Mouse (Mus musculus) CH12.LX (cell line): Measurements from ENCODE around the gene Cwf19l1. TPM values are rescaled to one million over a fixed set of nuclear protein-coding genes. Genes with fewer than 3 reads are reported as not detected.

Source experiments
- DNase-seq: peaks from one replicate; pipeline ENCODE4 v3.0.0-alpha.2; 2013; ENCODE audit errors: extremely low read depth
- H3K27ac ChIP-seq: 2 replicates; pipeline ENCODE4 v1.5.1; 2012; ENCODE audit warnings: low read depth, mild to moderate bottlenecking, control low read depth, moderate library complexity; ENCODE audit not compliant: insufficient read depth
- H3K27me3 ChIP-seq: replicated peaks from 2 replicates; pipeline ENCODE3; 2012; ENCODE audit warnings: inconsistent platforms
- H3K36me3 ChIP-seq, 2 experiments: replicated peaks in 1 of 2; 2 replicates each; pipeline versions ENCODE3 to v1.6.1; 2012; ENCODE audit warnings: inconsistent platforms in 1 of 2, low read length in 1 of 2, mild to moderate bottlenecking in 1 of 2, mixed read lengths in 1 of 2, moderate library complexity in 1 of 2; ENCODE audit not compliant: control insufficient read depth in 1 of 2, insufficient read depth in 1 of 2
- H3K4me1 ChIP-seq, 2 experiments: 2 replicates each; pipeline ENCODE4 v1.6.1; 2012; ENCODE audit warnings: inconsistent platforms in 1 of 2, moderate library complexity in 1 of 2; ENCODE audit not compliant: insufficient read depth in 2 of 2, control insufficient read depth in 1 of 2
- H3K4me2 ChIP-seq: 2 replicates; pipeline ENCODE4 v1.6.1; 2012; ENCODE audit warnings: low read depth, mild to moderate bottlenecking, control low read depth; ENCODE audit not compliant: poor library complexity, insufficient read depth, severe bottlenecking
- H3K4me3 ChIP-seq, 3 experiments: fragments of 150-350 bp in 1 of 3; sonication (generic) in 1 of 3; replicated peaks in 1 of 3; 2 replicates each; pipeline versions ENCODE3 to v1.5.1; 2011 to 2012; ENCODE audit warnings: low read depth in 2 of 3, low read length in 2 of 3, mild to moderate bottlenecking in 2 of 3, moderate library complexity in 2 of 3, control low read depth in 1 of 3, improper control_type of control experiment in 1 of 3, inconsistent platforms in 1 of 3, mixed read lengths in 1 of 3; ENCODE audit not compliant: poor library complexity in 1 of 3
- H3K79me2 ChIP-seq: replicated peaks from 2 replicates; pipeline ENCODE4 v1.6.1; 2012; ENCODE audit warnings: mild to moderate bottlenecking, moderate library complexity; ENCODE audit not compliant: control insufficient read depth, poor library complexity, insufficient read depth, severe bottlenecking; ENCODE audit errors: extremely low read depth
- H3K9ac ChIP-seq: 2 replicates; pipeline ENCODE4 v1.6.1; 2012; ENCODE audit warnings: low read depth, mild to moderate bottlenecking, control low read depth, moderate library complexity; ENCODE audit not compliant: insufficient read depth
- H3K9me3 ChIP-seq: replicated peaks from 2 replicates; pipeline ENCODE3; 2012; ENCODE audit warnings: low read length, inconsistent platforms, mixed read lengths
- ETS1 ChIP-seq: conservative IDR thresholded peaks from 2 replicates; pipeline ENCODE4 v1.6.1; 2012; ENCODE audit warnings: low read depth, mild to moderate bottlenecking, inconsistent platforms, low read length, improper control_type of control experiment, moderate library complexity
- GABPA ChIP-seq: IDR thresholded peaks from 2 replicates; pipeline ENCODE4 v1.6.1; 2012; ENCODE audit warnings: low read depth, low read length, improper control_type of control experiment, inconsistent platforms; ENCODE audit not compliant: insufficient replicate concordance
- HCFC1 ChIP-seq: IDR thresholded peaks from 2 replicates; pipeline ENCODE4 v1.6.1; 2012; ENCODE audit warnings: low read depth, mild to moderate bottlenecking, inconsistent platforms, low read length, improper control_type of control experiment
- JUN ChIP-seq: IDR thresholded peaks from 2 replicates; pipeline ENCODE4 v1.6.1; 2011; ENCODE audit warnings: low read depth, mild to moderate bottlenecking, low read length, improper control_type of control experiment, moderate library complexity; ENCODE audit not compliant: insufficient read depth
- JUND ChIP-seq: conservative IDR thresholded peaks from 2 replicates; pipeline ENCODE4 v1.6.1; 2011; ENCODE audit warnings: low read depth, low read length, improper control_type of control experiment
- KAT2A ChIP-seq: IDR thresholded peaks from 2 replicates; pipeline ENCODE4 v1.6.1; 2012; ENCODE audit warnings: low read length, improper control_type of control experiment, inconsistent platforms; ENCODE audit not compliant: insufficient replicate concordance
- MYC ChIP-seq: IDR thresholded peaks from 2 replicates; pipeline ENCODE4 v1.6.1; 2011; ENCODE audit warnings: low read depth, mild to moderate bottlenecking, improper control_type of control experiment, low read length
- NELFE ChIP-seq: IDR thresholded peaks from 2 replicates; pipeline ENCODE4 v1.6.1; 2011; ENCODE audit warnings: low read depth, low read length, improper control_type of control experiment
- POLR2AphosphoS2 ChIP-seq: IDR thresholded peaks from 2 replicates; pipeline ENCODE4 v1.6.1; 2011; ENCODE audit warnings: low read depth, low read length, improper control_type of control experiment
- SIN3A ChIP-seq: IDR thresholded peaks from 2 replicates; pipeline ENCODE4 v1.6.1; 2012; ENCODE audit warnings: low read length, improper control_type of control experiment, inconsistent platforms
- SMC3 ChIP-seq: IDR thresholded peaks from 2 replicates; pipeline ENCODE4 v1.6.1; 2011; ENCODE audit warnings: low read depth, low read length, improper control_type of control experiment
- TBP ChIP-seq: conservative IDR thresholded peaks from 2 replicates; pipeline ENCODE4 v1.6.1; 2011; ENCODE audit warnings: low read depth, low read length, improper control_type of control experiment
- ZKSCAN1 ChIP-seq: IDR thresholded peaks from 2 replicates; pipeline ENCODE4 v1.6.1; 2012; ENCODE audit warnings: low read depth, inconsistent platforms, low read length, improper control_type of control experiment, borderline replicate concordance
- ZNF384 ChIP-seq: IDR thresholded peaks from 2 replicates; pipeline ENCODE4 v1.6.1; 2012; ENCODE audit warnings: low read depth, low read length, improper control_type of control experiment, inconsistent platforms
- dilution Hi-C: fragments of 300-500 bp; cut with MboI; formaldehyde crosslinking; loops from 2 replicates; pipeline ENCODE4 v1.14.3; 2020; ENCODE audit warnings: low sequenced_read_pairs; ENCODE audit not compliant: extremely low pct_unique_long_range_greater_than_20kb, extremely low pct_ligation_motif_present
- in situ Hi-C: fragments of 300-500 bp; cut with MboI; formaldehyde crosslinking; loops from 3 replicates; pipeline ENCODE4 v1.14.3; 2019; ENCODE audit warnings: low sequenced_read_pairs, low pct_ligation_motif_present, low pct_unique_long_range_greater_than_20kb, mixed read lengths
- polyA plus RNA-seq: library from polyadenylated mRNA; unstranded; fragments of >175 nt; gene quantifications from 2 replicates; pipeline ENCODE4 v1.2.1, GENCODE M21; 2012; ENCODE audit warnings: low read depth; ENCODE audit not compliant: insufficient read length
- total RNA-seq, 2 experiments: library from RNA; depleted of rRNA; stranded (reverse); fragments of 300-350 nt in 1 of 2; fragments of >200 nt in 1 of 2; gene quantifications; 2 replicates each; pipeline ENCODE4 v1.2.3; 2012 to 2014

Cwf19l1 gene
- total and polyA plus RNA-seq, 3 experiments = 11.0 to 45.9 (median 30.4) TPM

DNA sequence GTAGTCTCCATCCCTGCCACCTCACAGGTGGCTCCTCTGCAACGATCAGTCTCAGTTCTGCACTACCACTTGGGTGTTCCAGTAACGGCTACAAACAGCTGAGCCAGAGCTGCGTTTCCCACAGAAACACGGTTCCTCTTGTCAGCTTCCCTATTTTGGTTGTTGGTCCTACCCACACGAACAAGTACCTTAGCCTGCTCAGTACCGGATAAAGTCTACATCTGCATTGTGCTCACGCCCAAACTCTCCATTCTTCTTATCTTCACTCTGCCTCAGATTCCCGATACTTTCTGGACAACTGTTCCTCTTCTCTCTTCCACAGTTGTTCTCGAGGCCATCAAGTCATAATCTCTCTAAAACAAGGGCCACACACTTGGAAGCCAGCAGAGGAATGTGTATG, 8.7 kb upstream of the Cwf19l1 start:
- in situ Hi-C loops (no loop called here), dilution Hi-C loops (no loop called here)
- no peaks in the 10 kb centered on the region for H3K9me3 ChIP-seq
- H3K4me3 ChIP-seq = peak overlapping the region in 1 of 3 experiments; percentile 11
- DNase-seq = peak; percentile 55
- no peak for TF ChIP-seq SMC3
- TF ChIP-seq ETS1 = 0 out of 2 replicates have a peak, but pooled peaks have one; percentile 9
- peaks cover 7 to 24% of the 10 kb centered on the region in 2 experiments; a peak in 3 of 4 replicates for H3K4me1 ChIP-seq
- H3K79me2 ChIP-seq = peaks cover 21% of the 10 kb centered on the region
- peak overlapping the region; percentile 77 for H3K9ac ChIP-seq
- H3K27me3 ChIP-seq = no peaks in the 10 kb centered on the region
- H3K4me2 ChIP-seq = peak overlapping the region; percentile 97
- H3K36me3 ChIP-seq = peaks cover 38 to 50% of the 10 kb centered on the region in 2 experiments
- no peak overlapping the region for H3K27ac ChIP-seq

DNA sequence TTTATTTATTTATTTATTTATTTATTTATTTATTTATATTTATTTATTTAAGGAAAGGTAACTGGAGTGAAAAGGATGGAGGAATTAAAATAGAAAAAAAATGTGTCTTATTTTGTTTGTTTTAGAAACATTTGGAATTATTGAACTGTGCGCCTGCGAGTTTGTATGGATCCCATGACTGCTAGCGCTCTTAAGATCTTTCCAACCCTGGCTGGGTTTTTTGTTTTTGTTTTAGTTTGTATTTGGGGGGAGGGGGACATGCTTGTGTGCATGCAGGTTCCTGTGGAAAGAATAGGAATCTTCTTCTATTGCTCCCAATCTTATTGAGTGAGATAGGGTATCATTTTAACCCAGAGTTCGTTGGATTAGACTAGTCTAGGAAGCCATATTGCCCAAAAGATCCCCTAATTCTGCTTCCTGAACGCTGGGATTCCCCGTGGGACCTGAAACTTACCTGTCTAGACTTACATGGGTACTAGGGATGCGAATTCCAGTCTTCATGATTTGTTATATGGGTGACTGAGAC, 347 bp upstream of the Cwf19l1 start:
- dilution Hi-C loops = no loop called here
- peaks cover 25 to 52% of the 10 kb centered on the region in 2 experiments for H3K36me3 ChIP-seq
- H3K4me1 ChIP-seq = peaks cover 3 to 14% of the 10 kb centered on the region in 2 experiments; a peak in 3 of 4 replicates
- DNase-seq = no peak
- in situ Hi-C loops = no loop called here
- no peak overlapping the region for H3K4me3 ChIP-seq
- H3K9ac ChIP-seq = no peak overlapping the region
- TF ChIP-seq JUN = no peak
- no peak for TF ChIP-seq MYC
- TF ChIP-seq ZKSCAN1 = no peak
- TF ChIP-seq NELFE = no peak
- no peak for TF ChIP-seq HCFC1
- TF ChIP-seq KAT2A = no peak
- TF ChIP-seq SIN3A = no peak
- no peak for TF ChIP-seq ZNF384
- TF ChIP-seq TBP = no peak
- TF ChIP-seq JUND = no peak
- no peak for TF ChIP-seq POLR2AphosphoS2
- TF ChIP-seq GABPA = no peak
- no peak overlapping the region for H3K27ac ChIP-seq
- H3K4me2 ChIP-seq = peak overlapping the region; percentile 16; the same call in 1 of the 2 replicates
- H3K79me2 ChIP-seq = peaks cover 18% of the 10 kb centered on the region
- no peaks in the 10 kb centered on the region for H3K9me3 ChIP-seq
- H3K27me3 ChIP-seq = no peaks in the 10 kb centered on the region
